Mouse (Mus musculus): ENCODE results near the gene Arid5b. TPM values are rescaled to one million over a fixed set of nuclear protein-coding genes. Genes with fewer than 3 reads are reported as not detected.

Gene Arid5b
- polyA plus RNA-seq, 1 experiment from 2014 or later = 22.2 TPM

DNA sequence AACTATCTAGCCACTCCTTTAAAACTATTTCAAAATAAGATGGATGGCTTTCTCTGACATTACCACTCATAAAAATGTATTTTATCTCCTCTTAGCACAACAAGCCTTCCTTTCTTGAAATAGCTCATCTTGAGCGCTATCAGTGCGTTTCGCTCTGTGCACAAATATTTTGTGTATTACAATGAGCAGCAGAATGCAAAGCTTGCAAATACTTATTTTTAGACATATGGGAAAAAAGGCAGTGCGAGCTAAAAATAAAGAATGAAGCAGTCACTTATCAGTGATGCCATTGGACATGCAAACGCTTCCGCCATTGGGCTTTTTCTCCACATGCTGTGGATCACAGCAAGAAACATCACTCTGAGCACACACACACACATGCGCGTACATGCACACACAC, 110.4 kb downstream of the Arid5b start:
- WGBS = 93% methylated on average over 8 of the region's 8 CpGs
- no peak for ATAC-seq (ENCODE audit: low FRiP score, low TSS enrichment)
- no peak for DNase-seq
- H3K9ac ChIP-seq (replicated peaks; ENCODE audit: low read length) = no peak overlapping the region
- H3K27ac ChIP-seq (replicated peaks; ENCODE audit: low read depth, low read length) = 0 out of 2 replicates have a peak overlapping the region, but pooled peaks have one; percentile 52
- no peaks in the 10 kb centered on the region for H3K9me3 ChIP-seq (ENCODE audit: control insufficient read depth, low read length)
- H3K4me3 ChIP-seq (replicated peaks; ENCODE audit: low read depth, low read length) = no peak overlapping the region
- no peak overlapping the region for H3K4me2 ChIP-seq (ENCODE audit: low read length)
- peaks cover 19% of the 10 kb centered on the region for H3K4me1 ChIP-seq (ENCODE audit: control insufficient read depth, insufficient read depth, low read length)
- H3K27me3 ChIP-seq (ENCODE audit: control insufficient read depth, insufficient read depth, low read length) = no peaks in the 10 kb centered on the region
- no peaks in the 10 kb centered on the region for H3K36me3 ChIP-seq (ENCODE audit: control insufficient read depth, insufficient read depth, low read length)

GRCm38 (mm10) chr10:68167118-68167517, 111.4 kb downstream of the Arid5b start:
- Histone ChIP-seq H3K4me2 (ENCODE audit: low read length) (no peak overlapping the region), H3K27me3 (ENCODE audit: control insufficient read depth, insufficient read depth, low read length) (no peaks in the 10 kb centered on the region), H3K27ac (replicated peaks; ENCODE audit: low read depth, low read length) (peak overlapping the region; percentile 52), H3K4me1 (ENCODE audit: control insufficient read depth, insufficient read depth, low read length) (peaks cover 19% of the 10 kb centered on the region), H3K4me3 (replicated peaks; ENCODE audit: low read depth, low read length) (no peak overlapping the region), H3K9me3 (ENCODE audit: control insufficient read depth, low read length) (no peaks in the 10 kb centered on the region), H3K9ac (replicated peaks; ENCODE audit: low read length) (no peak overlapping the region), H3K36me3 (ENCODE audit: control insufficient read depth, insufficient read depth, low read length) (no peaks in the 10 kb centered on the region)
- no peak for DNase-seq
- WGBS = 53% methylated on average over 4 of the region's 4 CpGs
- ATAC-seq (ENCODE audit: low FRiP score, low TSS enrichment) = no peak

- ATAC-seq (ENCODE audit: low FRiP score, low TSS enrichment) (no peak), DNase-seq (no peak)
- Histone ChIP-seq H3K4me3 (replicated peaks; ENCODE audit: low read depth, low read length) (no peak overlapping the region), H3K4me1 (ENCODE audit: control insufficient read depth, insufficient read depth, low read length) (peaks cover 19% of the 10 kb centered on the region), H3K27ac (replicated peaks; ENCODE audit: low read depth, low read length) (peak overlapping the region; percentile 52; the same call in 1 of the 2 replicates), H3K36me3 (ENCODE audit: control insufficient read depth, insufficient read depth, low read length) (no peaks in the 10 kb centered on the region), H3K9me3 (ENCODE audit: control insufficient read depth, low read length) (no peaks in the 10 kb centered on the region), H3K4me2 (ENCODE audit: low read length) (no peak overlapping the region), H3K27me3 (ENCODE audit: control insufficient read depth, insufficient read depth, low read length) (no peaks in the 10 kb centered on the region), H3K9ac (replicated peaks; ENCODE audit: low read length) (no peak overlapping the region)
- WGBS = 73% methylated on average over 2 of the region's 2 CpGs
Measured at GRCm38 (mm10) chr10:68166695-68167086, 111.8 kb downstream of the Arid5b start.

GRCm38 (mm10) chr10:68165709-68166694, 112.5 kb downstream of the Arid5b start:
- H3K27ac ChIP-seq (replicated peaks; ENCODE audit: low read depth, low read length) = no peak overlapping the region
- ATAC-seq (ENCODE audit: low FRiP score, low TSS enrichment) = no peak
- no peaks in the 10 kb centered on the region for H3K9me3 ChIP-seq (ENCODE audit: control insufficient read depth, low read length)
- no peak overlapping the region for H3K9ac ChIP-seq (replicated peaks; ENCODE audit: low read length)
- no peak for DNase-seq
- no peaks in the 10 kb centered on the region for H3K36me3 ChIP-seq (ENCODE audit: control insufficient read depth, insufficient read depth, low read length)
- H3K4me2 ChIP-seq (ENCODE audit: low read length) = no peak overlapping the region
- H3K4me1 ChIP-seq (ENCODE audit: control insufficient read depth, insufficient read depth, low read length) = peaks cover 19% of the 10 kb centered on the region
- 54% methylated on average over 10 of the region's 10 CpGs for WGBS
- no peak overlapping the region for H3K4me3 ChIP-seq (replicated peaks; ENCODE audit: low read depth, low read length)
- no peaks in the 10 kb centered on the region for H3K27me3 ChIP-seq (ENCODE audit: control insufficient read depth, insufficient read depth, low read length)

DNA sequence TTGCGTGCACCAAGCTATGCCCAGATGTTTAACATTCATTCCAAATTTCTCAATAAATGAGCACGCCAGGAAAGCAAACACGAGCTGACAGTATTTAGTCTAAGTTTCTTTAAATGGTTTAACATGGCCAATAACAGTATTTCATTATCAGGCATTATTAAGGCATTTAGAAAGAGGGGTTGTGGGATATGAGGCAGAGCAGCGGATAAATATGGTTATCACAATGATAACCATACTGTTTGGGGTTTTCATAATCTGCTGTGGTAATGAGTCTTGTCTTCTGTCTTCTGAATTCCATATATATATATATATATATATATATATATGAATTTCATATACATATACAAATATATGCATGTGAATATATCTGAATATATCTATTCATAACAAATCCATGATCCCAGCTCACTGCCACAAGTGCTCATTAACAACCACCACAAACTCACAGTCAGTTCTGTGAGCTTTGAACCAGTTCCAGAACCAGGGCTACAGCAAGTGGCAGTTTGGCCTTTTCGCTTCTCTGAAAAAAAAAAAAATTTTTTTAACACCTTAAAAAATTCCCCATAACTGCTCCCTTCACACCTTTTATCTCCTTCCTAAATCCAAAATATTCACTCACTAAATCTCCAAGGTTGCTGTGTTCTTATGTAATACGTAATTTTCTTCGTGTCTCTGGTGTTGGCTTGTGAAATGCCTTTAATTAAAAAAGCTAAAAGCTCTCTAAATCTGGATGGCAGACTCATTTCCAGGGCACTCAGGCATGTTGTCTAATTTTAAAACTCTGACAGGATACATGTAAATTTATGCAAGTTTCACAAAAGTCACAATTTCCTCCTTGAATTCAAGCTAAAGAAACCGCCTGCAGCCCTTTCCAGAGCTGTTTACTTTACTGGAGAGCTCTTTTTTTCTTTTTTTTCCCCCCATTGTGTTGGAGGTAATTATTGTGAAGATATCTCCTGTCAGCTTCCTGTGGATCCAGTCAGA, 113.5 kb downstream of the Arid5b start:
- ATAC-seq (ENCODE audit: low FRiP score, low TSS enrichment) = no peak
- H3K4me3 ChIP-seq (replicated peaks; ENCODE audit: low read depth, low read length) = no peak overlapping the region
- H3K27ac ChIP-seq (replicated peaks; ENCODE audit: low read depth, low read length) = no peak overlapping the region
- 70% methylated on average over 8 of the region's 8 CpGs for WGBS
- no peak overlapping the region for H3K9ac ChIP-seq (replicated peaks; ENCODE audit: low read length)
- H3K27me3 ChIP-seq (ENCODE audit: control insufficient read depth, insufficient read depth, low read length) = no peaks in the 10 kb centered on the region
- no peak overlapping the region for H3K4me2 ChIP-seq (ENCODE audit: low read length)
- no peaks in the 10 kb centered on the region for H3K36me3 ChIP-seq (ENCODE audit: control insufficient read depth, insufficient read depth, low read length)
- DNase-seq = no peak
- peaks cover 19% of the 10 kb centered on the region for H3K4me1 ChIP-seq (ENCODE audit: control insufficient read depth, insufficient read depth, low read length)
- no peaks in the 10 kb centered on the region for H3K9me3 ChIP-seq (ENCODE audit: control insufficient read depth, low read length)

DNA sequence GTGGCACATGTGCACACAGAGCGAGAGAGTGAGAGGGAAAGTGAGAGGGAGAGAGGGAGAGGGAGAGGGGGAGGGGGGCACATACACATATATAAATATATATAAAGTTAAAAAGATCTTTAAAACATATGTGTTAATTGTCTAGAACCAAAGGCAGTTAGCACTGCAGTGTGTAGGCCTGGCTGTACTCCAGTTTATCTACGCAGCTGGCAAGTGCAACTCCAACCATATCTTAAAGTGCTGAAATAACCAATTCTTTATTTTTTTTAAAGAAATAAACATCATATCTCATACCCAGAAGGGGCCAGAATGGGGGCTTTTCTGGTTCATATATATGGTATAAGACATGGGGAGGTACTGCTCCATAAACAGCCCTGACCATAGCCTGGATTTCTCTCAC, 114.4 kb downstream of the Arid5b start:
- Histone ChIP-seq H3K27ac (replicated peaks; ENCODE audit: low read depth, low read length) (no peak overlapping the region), H3K36me3 (ENCODE audit: control insufficient read depth, insufficient read depth, low read length) (no peaks in the 10 kb centered on the region), H3K4me2 (ENCODE audit: low read length) (no peak overlapping the region), H3K4me1 (ENCODE audit: control insufficient read depth, insufficient read depth, low read length) (peaks cover 19% of the 10 kb centered on the region), H3K9ac (replicated peaks; ENCODE audit: low read length) (no peak overlapping the region), H3K9me3 (ENCODE audit: control insufficient read depth, low read length) (no peaks in the 10 kb centered on the region), H3K27me3 (ENCODE audit: control insufficient read depth, insufficient read depth, low read length) (no peaks in the 10 kb centered on the region), H3K4me3 (replicated peaks; ENCODE audit: low read depth, low read length) (no peak overlapping the region)
- DNase-seq (no peak), ATAC-seq (ENCODE audit: low FRiP score, low TSS enrichment) (no peak)
- WGBS = 100% methylated on average over 2 of the region's 2 CpGs

- ATAC-seq (ENCODE audit: low FRiP score, low TSS enrichment) = no peak
- H3K27ac ChIP-seq (replicated peaks; ENCODE audit: low read depth, low read length) = no peak overlapping the region
- no peaks in the 10 kb centered on the region for H3K27me3 ChIP-seq (ENCODE audit: control insufficient read depth, insufficient read depth, low read length)
- 97% methylated on average over 9 of the region's 9 CpGs for WGBS
- H3K4me2 ChIP-seq (ENCODE audit: low read length) = no peak overlapping the region
- no peak overlapping the region for H3K4me3 ChIP-seq (replicated peaks; ENCODE audit: low read depth, low read length)
- no peak for DNase-seq
- no peak overlapping the region for H3K9ac ChIP-seq (replicated peaks; ENCODE audit: low read length)
- H3K9me3 ChIP-seq (ENCODE audit: control insufficient read depth, low read length) = no peaks in the 10 kb centered on the region
- 0 out of 2 replicates have a peak, but pooled peaks cover 4% of the 10 kb centered on the region for H3K4me1 ChIP-seq (ENCODE audit: control insufficient read depth, insufficient read depth, low read length)
- no peaks in the 10 kb centered on the region for H3K36me3 ChIP-seq (ENCODE audit: control insufficient read depth, insufficient read depth, low read length)
Measured at GRCm38 (mm10) chr10:68159759-68160158, 118.8 kb downstream of the Arid5b start.

- H3K9ac ChIP-seq (replicated peaks; ENCODE audit: low read length) = no peak overlapping the region
- H3K4me1 ChIP-seq (ENCODE audit: control insufficient read depth, insufficient read depth, low read length) = peaks cover 9% of the 10 kb centered on the region
- no peak overlapping the region for H3K27ac ChIP-seq (replicated peaks; ENCODE audit: low read depth, low read length)
- no peaks in the 10 kb centered on the region for H3K9me3 ChIP-seq (ENCODE audit: control insufficient read depth, low read length)
- no peak for ATAC-seq (ENCODE audit: low FRiP score, low TSS enrichment)
- no peak overlapping the region for H3K4me3 ChIP-seq (replicated peaks; ENCODE audit: low read depth, low read length)
- H3K36me3 ChIP-seq (ENCODE audit: control insufficient read depth, insufficient read depth, low read length) = no peaks in the 10 kb centered on the region
- WGBS = 90% methylated on average over 5 of the region's 5 CpGs
- H3K27me3 ChIP-seq (ENCODE audit: control insufficient read depth, insufficient read depth, low read length) = no peaks in the 10 kb centered on the region
- H3K4me2 ChIP-seq (ENCODE audit: low read length) = no peak overlapping the region
- DNase-seq = no peak
Measured at GRCm38 (mm10) chr10:68158555-68158954, 120.0 kb downstream of the Arid5b start.
